Mouse (Mus musculus) c-Kit-negative CD71-positive TER-119-positive erythroid progenitor cells, embryonic 14.5 days (primary cell): ENCODE measurements around the gene Adgrl3.
"Not testable (repeated sequence)": the region's sequence is repeated elsewhere in the genome, so short reads cannot be mapped to it uniquely, and the experiment has no call there.

ENCODE experiments used
- DNase-seq: peaks from one replicate; pipeline ENCODE4 v3.0.0-alpha.2; 2013; ENCODE audit warnings: low read depth, low spot score

Adgrl3 gene

DNA sequence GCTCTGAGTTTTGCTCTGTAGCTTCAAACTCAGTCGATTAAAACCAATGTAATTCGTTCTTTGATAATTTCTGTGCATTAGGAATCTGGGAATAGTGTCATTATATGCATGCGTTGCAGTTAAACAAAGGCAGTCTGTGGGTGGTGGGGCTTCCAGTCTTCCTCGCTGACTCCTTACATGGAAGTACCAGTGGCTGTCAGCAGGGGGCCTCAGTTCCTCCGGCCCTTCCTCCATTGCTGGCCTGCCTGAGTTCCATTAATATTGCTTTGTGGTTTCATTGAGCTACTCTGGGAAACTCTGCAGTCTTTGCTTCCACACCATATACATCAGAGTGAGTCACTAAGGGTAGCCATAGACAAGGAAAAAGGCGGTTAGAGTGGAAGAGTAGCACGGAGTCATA, 356.1 kb downstream of the Adgrl3 start:
- DNase-seq, result no peak

DNA sequence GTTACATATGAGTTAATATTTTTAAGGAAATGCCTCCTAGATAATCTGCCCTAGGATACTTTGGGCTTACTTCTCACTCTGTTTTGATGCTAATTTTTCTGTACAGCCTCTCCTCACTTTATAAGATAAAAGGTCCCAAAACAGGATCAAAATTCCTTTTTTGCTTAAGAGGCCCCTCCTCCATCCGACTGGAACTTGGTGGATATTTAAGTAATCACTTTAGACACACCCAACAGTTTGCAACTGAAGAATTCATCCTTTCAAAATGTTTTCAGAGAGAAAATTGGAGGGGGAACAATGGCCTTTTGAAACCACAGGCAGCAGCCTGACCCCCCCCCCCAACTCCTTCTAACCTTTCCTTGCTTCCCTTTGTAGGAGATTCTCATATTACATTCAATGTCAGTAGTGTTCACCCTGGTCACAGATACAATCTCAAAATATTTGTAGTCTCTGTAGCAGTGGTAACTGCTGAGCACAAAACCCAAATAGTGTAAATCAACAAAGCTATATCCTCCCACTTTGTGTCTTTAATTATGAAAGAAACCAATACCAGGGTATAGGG, 385.7 kb downstream of the Adgrl3 start:
- no peak for DNase-seq

DNA sequence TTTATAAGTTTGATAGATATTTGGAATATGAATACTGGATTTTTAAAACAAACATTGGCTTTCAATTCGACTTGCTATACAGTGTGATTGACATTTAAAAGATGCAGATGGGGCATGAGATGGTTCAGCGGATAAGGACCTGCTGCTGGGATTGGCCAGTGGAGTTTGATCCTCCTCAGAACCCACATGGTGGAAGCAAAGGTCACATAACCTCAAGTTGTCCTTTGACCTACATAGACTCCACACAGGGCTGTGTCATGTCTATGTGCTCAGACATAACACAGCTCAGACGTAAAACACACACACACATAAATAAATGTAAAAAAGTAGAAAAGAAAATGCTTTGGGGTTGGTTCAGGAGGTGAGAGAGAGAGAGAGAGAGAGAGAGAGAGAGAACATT, 397.4 kb downstream of the Adgrl3 start:
- DNase-seq, result no peak

DNA sequence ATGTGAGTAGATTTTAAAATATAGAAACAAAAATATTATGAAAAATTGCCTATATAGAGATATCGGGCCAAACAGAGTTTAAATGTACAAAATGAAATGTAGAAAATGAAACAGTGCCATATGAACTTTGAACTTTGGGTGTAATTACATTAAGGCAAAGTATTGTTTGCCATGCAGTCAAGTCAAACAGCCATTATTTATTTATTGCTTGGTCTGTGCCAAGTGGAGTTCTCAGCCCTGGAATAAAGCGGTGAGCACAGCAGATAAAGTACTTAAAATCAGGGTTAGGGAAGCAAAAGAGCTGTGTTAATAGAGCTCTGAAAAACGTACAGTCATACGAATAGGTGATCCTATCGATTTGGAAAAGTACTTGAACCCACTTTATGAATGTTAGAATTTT, 407.5 kb downstream of the Adgrl3 start:
- no peak for DNase-seq

DNA sequence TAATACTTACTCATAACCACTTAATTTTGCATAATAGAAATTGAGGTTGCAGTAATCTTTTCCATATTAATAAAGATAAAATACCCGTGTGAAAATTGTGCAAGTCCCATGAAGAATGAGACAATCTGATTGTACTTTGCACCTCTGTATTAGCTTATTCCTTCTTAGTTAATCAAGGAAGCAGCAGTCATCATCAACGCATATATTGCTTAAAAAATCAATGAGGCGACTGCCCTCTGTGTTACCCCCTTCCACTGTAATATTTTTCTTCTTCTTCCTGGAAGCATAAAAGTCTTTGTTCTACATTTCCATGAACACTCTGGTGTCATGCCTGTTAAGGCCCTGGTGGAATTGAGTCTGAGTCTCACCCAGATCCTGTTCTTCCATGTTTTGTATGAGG, 416.4 kb downstream of the Adgrl3 start:
- no peak for DNase-seq

DNA sequence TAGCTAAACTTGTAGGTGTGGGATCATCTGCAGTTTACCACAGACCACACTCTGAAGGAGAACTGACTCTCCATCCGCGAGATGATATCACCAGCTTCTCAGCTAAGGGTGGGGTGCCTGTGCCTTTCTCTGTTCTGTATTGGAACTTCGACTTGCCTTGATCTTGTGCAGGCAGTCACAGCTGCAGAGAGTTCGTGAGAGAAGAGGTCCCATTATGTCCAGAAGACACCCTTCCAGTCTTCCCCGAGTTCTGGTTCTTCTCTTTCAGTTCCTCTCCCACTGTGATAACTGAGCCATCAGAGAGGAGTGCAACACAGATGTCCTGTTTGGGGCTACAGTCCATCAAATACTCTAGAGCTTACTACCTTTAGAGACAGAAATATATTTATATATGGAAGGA, 422.2 kb downstream of the Adgrl3 start:
- no peak for DNase-seq

DNA sequence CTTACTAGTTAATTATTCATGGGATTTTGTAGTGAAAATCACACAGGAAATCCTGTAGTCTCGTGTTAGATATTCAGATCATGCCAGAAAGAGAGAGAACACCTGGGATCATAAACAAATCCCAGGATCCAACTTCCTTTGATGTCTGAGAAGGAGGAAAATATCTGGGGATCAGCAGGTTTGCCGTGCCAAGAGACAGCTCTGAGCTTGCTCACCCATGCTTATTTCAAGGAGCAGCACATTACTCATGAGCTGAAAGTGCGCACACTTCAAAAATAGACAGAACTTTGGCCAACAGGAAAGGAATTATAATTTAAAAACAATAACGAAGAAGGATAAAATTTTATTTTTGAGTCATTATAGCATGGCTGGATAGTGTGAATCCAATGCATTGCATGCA, 446.0 kb downstream of the Adgrl3 start:
- no peak for DNase-seq

DNA sequence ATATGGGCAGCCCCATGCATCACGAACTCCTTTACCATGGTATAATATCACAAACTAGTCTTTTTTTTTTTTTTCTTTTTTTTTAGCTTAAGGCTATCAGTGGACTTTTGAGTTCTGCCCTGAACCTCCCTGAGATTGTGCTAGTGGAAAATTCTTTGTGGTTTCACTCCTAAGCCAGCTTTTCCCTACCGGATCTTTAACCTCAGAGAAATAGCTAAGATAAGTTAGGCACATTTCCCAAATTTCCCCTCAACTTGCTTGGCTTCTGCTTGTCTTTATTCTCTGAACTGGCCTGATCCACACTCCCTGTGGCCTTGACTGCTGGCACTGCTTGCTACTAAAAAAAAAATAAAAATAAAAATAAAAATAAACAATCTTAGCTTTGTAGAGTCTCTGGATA, 454.7 kb downstream of the Adgrl3 start:
- DNase-seq, result no peak

DNA sequence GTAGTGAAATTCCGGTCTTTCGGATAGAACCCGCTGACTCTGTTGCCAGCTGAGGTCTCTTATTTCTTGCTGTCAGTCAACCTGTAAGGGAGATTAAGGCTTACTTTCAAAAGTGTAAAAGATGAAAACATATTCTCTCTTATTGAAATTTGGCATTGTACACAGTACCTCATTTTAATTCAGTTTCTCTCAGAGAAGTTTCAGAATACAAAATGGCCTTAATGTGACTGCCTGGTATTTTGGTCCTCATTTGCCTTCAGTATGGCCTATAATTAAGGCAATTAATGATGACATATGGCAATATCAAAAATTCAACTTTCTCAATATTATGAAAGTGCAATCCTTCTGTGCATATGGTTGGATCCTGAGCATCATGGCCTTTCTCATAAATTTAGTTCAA, 455.5 kb downstream of the Adgrl3 start:
- no peak for DNase-seq

DNA sequence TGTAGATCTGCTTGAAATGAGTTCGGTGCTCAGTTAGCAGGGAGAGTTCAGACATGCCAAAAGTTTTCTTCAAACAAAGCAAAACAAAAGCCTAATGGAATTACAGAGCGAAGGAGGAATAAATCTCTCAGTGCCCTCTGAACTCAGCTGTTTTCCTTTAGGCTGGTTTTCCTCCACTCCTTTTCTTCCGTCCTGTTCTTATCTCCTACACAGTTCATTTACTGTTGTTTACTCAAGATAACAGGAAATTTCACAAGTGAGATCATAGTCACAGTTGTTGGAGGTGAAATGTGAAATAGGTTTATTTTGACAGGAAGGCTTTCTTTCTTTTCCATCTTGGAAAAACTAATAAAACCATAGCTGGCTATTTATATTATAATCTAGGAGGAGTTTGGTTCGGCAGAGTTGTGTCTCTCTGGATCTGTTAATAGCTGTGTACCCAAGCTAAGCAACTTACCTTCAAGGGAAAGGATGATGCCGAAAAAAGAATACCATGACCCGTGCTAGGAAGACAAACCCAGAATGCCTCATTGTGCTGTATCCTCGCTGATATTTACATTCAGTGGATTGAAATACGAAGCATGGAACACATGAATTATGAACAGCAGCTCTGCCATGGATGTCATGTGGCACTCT, 456.2 kb downstream of the Adgrl3 start:
- DNase-seq, result no peak

DNA sequence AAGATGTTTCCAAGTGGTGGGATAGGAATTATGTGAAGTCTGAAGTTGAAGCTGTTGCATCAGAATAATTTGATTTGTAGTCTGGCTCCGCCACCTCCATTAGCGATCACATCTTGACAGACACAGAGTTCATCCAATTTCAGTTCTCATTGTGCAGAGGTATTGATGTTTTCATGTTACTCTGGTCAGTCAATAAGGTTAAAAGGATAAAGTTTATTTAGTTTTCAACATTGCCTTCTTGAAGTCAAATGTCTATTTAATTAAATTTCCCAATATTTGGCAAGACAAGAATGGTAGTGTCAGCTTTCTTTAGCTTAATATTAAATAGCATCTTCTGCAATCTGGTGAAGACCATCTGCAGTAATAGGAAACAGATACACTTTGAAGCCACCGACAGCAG, 461.0 kb downstream of the Adgrl3 start:
- DNase-seq, result no peak

DNA sequence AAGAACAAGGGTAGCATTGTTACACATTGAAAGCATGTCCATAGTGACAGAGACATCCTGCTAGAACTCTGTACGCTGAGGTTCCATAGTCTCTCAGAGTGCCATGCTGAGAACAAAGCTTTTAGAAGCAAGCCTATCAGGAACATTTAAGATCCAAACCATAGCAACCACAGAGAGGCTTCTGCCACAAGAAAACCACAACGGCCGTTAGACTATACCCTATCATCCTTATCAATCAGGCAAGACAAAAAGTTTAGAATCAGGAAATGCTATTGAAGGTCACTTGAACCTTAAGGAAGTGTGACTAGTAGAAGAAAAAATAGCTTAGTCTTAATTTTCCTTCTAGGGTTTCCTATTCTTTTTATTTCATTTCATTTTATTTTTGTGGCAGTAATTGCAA, 464.0 kb downstream of the Adgrl3 start:
- no peak for DNase-seq

DNA sequence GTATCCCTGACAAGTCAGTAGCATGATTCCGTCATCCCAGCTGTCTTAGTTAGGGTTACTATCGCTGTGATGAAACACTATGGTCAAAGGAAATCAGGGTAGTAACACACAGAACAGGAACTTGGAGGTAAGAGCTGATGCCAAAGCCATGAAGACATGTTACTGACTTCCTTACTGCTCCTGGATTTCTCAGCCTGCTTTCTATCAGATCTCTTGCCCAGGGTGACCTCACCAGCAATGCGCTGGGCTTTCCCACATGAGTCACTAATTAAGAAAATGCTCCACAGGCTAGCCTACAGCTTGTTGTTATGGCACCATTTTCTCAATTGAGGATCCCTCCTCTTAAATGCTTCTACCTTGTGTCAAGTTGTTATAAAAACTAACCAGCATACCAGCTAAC, 481.1 kb downstream of the Adgrl3 start:
- no peak for DNase-seq

DNA sequence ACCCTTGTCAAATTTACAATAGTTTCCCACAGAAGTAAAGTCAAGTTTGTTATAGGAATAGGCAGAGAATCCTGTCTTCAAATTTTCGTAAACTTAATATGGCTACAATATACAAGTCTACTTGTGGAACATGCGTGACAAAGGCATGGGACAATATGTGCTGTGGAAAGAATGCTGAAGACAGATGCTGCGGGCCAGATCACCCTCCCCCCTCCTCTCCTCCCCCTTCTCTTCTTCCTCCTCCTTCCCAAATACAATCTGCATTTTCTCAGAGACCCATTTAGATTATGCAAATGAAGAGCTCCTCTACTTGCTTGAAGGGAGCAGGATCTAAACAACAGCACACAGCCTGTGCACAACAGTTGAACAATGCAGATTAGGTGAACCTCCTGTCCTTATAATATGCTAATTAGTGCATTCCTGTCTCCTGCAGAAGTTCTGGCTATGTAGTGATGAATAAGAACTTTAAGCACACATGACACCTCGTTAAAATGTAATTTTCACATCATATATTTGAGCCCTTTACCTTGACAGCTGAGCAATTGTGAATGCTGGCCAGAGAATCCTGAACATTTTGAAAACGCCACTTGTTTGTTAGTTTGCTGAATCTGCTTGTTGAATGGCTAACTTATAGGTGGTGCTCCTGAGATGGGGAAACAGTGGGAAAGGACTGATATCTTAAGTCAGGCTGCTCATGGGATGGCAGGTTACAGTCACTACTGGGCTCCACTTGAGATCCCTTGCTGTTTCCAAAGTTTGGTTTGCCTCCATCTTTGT, 499.0 kb downstream of the Adgrl3 start:
- DNase-seq, result no peak

DNA sequence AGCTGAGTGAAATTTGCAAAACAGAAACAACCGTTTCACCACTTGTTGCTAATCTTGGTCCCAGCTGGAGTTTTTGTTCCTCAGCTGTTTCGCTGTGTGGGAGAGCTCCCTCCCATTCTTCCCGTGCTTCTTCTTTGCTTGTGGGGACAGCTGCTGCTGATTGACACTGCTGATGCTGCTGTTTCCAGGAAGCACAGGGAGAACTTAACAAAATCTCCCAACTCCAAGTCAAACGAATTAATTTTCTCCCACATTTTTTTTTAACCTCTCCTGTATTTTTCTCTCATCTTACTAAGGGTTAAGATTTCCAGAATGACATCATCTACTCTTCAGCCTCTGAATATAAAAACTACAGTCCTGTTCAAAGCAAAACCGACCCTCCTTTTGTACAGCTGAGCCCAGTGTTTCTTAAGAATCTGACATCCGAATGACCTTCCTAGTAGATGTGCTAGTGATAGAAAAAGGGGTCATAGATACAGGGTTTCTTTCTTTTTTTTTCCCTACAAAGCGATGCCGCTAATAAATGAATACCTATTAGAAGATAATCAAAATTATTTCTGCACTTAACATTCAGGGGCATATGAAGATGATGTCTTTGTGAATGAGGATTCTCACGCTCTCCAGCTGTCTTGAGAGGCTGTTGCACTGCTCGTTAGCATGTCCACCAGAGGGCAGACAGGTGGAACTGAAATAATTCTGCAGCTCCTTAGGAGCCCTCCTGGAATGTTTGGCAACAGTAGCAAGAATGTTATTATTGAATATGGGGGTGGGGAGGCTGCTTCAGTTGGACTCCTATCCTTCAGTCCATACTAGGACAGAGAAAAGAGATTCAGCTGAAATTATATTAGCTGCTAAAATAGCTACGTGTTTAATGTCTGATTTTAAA, 499.8 kb downstream of the Adgrl3 start:
- no peak for DNase-seq

DNA sequence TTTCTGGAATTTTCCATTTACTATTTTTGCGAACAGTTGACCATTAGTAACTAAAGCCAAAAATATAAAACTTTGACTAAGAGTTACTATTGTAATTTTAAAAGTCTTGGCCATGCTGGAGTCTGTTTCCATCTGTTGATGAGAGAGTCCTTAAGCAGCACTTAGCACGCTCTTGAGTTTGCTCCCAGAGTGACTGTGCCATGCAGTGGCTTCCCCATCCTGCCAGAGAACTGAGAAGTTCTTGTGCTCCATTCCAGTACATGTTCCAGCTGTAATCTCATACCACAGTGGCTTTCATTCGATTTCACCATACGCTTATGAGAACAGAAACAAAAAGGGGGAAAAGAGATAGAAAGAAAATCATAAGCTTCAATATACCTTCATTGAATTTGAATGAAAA, 502.8 kb downstream of the Adgrl3 start:
- no peak for DNase-seq

DNA sequence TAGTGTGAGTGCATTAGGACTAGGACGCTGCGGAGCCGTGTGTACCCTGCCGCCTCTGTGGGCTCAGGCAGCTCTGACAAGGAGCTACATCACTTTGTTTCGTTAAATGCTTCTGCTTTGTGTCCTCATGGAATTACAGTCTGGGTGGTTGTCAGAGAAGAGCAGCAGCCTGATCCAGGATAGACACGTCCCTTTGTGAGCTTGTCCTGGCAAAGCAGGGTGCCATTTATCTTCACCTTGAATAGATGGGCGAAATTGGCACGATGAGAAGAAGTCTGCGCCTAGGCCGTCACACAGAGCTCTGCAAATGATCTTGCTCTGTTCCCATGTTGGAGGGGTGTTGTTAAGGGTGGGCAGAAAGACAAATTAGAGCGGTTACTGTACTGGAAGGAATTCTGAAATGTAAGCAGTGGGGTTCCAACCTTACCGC, 504.6 kb downstream of the Adgrl3 start:
- no peak for DNase-seq

DNA sequence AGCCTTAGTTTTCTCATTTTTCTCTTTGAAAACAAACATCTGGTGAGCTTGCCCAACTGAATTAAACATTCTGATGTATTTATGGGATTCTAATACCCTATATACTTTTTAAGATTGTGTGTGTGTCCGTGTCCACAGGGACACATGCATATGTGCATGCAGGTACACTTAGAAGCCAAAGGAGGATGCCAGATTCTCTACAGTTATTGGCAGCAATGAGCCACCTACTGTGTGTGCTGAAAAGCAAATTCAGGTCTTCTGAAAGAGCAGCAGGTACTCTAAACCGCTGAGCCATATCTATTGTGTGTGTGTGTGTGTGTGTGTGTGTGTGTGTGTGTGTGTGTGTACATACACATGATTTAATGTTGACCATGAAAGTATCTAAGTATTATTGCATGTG, 505.4 kb downstream of the Adgrl3 start:
- DNase-seq, result no peak

DNA sequence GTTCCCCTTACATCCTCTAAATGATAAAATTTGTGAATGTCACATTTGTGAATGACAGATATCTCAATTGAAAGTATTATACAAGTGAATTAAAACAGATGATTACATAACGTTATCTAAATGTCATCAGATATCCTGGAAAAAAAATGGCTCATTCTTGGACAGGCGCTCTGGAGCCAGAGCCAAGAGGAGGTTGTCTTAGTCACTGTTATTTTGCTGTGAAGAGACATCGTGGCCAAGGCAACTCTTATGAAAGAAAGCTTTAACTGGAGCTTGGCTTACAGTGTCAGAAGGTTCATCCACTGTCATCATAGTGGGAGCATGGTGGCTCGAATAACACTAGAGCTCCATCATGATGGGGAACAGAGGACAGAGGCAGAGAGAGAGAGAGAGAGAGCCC, 511.7 kb downstream of the Adgrl3 start:
- no peak for DNase-seq

DNA sequence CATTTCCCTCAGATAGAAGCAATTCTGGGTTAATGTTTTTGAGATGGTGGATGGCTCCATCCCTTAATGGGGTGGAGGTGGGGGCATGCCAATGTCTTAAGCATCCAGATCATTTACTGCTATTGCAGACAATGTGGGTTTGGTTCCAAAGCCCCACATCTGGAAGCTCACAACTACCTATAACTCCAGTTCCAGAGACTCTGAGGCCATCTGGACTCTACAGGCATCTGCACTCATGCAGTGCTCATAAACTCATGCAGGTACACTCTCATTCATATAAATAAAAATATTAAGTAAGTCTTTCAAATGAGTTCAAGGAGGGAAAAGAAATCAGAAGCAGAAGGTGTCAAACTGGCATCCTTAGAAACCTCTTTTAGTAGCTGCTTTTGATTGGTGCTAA, 530.3 kb downstream of the Adgrl3 start:
- no peak for DNase-seq

DNA sequence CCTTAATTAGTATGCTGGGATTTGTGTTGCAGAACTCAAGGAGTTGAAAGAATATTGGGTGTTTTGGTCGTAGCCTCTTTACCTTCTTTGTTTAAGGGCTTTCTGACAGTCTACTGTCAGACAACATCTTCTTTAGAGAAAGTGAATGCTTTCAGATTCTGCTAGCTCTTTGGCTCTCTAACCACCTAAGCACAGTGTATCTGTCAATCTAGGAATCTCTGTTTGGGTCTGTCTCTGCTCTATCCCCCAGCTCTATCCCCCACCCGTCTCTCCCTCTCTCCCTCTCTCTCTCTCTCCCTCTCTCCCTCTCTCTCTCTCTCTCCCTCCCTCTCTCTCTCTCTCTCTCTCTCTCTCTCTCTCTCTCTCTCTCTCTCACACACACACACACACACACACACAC, 535.2 kb downstream of the Adgrl3 start:
- not testable (repeated sequence) for DNase-seq

DNA sequence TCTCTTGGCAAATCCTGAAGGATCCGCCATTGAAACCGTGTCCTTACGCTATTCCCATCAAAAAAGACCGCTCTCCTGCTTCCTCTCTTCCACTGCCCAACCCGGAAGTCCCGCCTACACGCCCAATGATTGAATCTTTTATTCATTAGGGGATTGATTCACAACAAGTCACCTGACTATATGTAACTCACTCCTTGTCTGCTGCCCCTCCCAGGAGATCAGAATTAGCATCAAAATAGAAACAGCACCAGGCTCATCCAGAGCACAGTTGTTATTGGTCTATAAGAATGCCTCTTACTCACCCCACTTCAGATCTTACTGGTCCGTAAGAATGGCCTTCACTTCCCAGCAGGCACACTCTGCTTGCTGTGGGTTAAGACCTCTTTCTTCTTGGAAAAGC, 536.1 kb downstream of the Adgrl3 start:
- no peak for DNase-seq
